Mouse (Mus musculus) common myeloid progenitor, adult 5-6 weeks (primary cell): Measurements from ENCODE around the gene 1700028P14Rik. TPM values are rescaled to one million over a fixed set of nuclear protein-coding genes. Genes with fewer than 3 reads are reported as not detected.

Source experiments
- total RNA-seq: library from RNA; stranded (forward); fragments of 200-1000, 187-1606 nt; gene quantifications from 2 replicates; pipeline ENCODE4 v1.2.3, GENCODE M21; 2017

1700028P14Rik gene
- total RNA-seq, 1 experiment from 2014 or later: not detected

Other genes starting within 250 kb of the 1700028P14Rik start
- 0.34 and 1.4 TPM in 2 replicates for gene Mamdc2, start 204.4 kb downstream of the 1700028P14Rik start, total RNA-seq
- gene Ptar1, start 34.6 kb upstream of the 1700028P14Rik start, total RNA-seq: 17.0 and 18.2 TPM in 2 replicates
- 2.9 TPM in 2 replicates for gene Apba1, start 106.1 kb upstream of the 1700028P14Rik start, total RNA-seq